In the genomic region with DNA sequence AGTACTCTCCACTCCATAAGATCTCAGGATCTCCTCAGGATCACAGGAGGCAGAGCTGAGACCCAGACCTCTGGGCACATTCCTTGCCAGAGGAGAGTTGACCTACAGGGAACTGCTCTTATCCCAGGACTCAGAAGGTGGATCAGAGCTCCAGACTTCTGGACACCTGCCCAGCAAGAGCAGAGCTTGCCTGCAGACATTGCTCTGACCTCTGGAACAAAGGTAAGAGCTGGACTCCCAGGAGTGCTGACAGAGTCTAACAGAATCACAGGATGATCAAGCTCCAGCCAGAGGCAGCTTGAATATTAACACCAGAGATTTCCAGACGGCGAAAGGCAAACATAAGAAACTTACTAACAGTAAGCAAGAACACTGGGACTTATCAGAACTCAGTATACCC, we compare ENCODE assay signal across 25 mouse cellular contexts. TPM values are rescaled to one million over a fixed set of nuclear protein-coding genes. Genes with fewer than 3 reads are reported as not detected.
"Had no signal": no experiment of that assay in that cellular context is flagged by ENCODE, and none has a peak within 500 bp of the region (broad histone marks: within the 10 kb centered on the region; RNA-seq: fewer than 3 reads in every experiment).

No protein-coding gene starts in this region.

- H3K4me1 ChIP-seq: limb, embryonic 12.5 days; liver, embryonic 15.5 days; midbrain, embryonic 13.5 days; neural tube, embryonic 15.5 days had no signal

- H3K27ac ChIP-seq: limb, embryonic 12.5 days; liver, embryonic 15.5 days; midbrain, embryonic 13.5 days; neural tube, embryonic 15.5 days had no signal

- H3K9ac ChIP-seq: limb, embryonic 12.5 days; liver, embryonic 15.5 days; midbrain, embryonic 13.5 days; neural tube, embryonic 15.5 days had no signal

- ATAC-seq: hindbrain, embryonic 16.5 days; inflammation-experienced regulatory T-cells, adult 6 months; intestine, postnatal 0 days; lung, postnatal 0 days; midbrain, embryonic 13.5 days had no signal

- H3K4me3 ChIP-seq: limb, embryonic 12.5 days; liver, embryonic 15.5 days; midbrain, embryonic 13.5 days; myocyte; neural tube, embryonic 15.5 days had no signal

- H3K4me2 ChIP-seq: limb, embryonic 12.5 days; liver, embryonic 15.5 days; midbrain, embryonic 13.5 days; neural tube, embryonic 15.5 days had no signal

- DNase-seq: layer of hippocampus, adult 9-11 months; layer of hippocampus, postnatal 36 days; liver; lung, adult 2 months; lung, postnatal 36 days; right cerebral cortex, postnatal 4 days; spleen, adult 18-20 months; thymus, adult 18-20 months; thymus, postnatal 14 days had no signal

- H3K27me3 ChIP-seq: limb, embryonic 12.5 days; liver, embryonic 15.5 days; midbrain, embryonic 13.5 days; neural tube, embryonic 15.5 days had no signal

- H3K36me3 ChIP-seq: limb, embryonic 12.5 days; liver, embryonic 15.5 days; midbrain, embryonic 13.5 days; neural tube, embryonic 15.5 days had no signal

- H3K9me3 ChIP-seq: liver, embryonic 15.5 days; neural tube, embryonic 15.5 days had no signal

RNA-seq across cellular contexts. Expression of gene Cyp2c69, which starts 48.8 kb away (rescaled TPM):
- total RNA-seq: layer of hippocampus, adult 18-20 months; layer of hippocampus, postnatal 36 days; left cerebral cortex, adult 8-10 months; left cerebral cortex, postnatal 36 days; megakaryocyte progenitor cell, adult 5-6 weeks; midbrain, postnatal 0 days had no signal
- polyA plus RNA-seq: hindbrain, embryonic 16.5 days; inflammation-experienced regulatory T-cells, adult 6 months; intestine, postnatal 0 days; limb, embryonic 12.5 days; lung, adult 2 months; lung, postnatal 0 days; midbrain, embryonic 13.5 days; midbrain, postnatal 0 days; myocyte; neural tube, embryonic 11.5 days; neural tube, embryonic 15.5 days; stomach, embryonic 14.5 days had no signal

RNA-seq across cellular contexts. Expression of gene Cyp2c37, which starts 56.8 kb away (rescaled TPM):
- total RNA-seq: layer of hippocampus, adult 18-20 months; layer of hippocampus, postnatal 36 days; left cerebral cortex, adult 8-10 months; left cerebral cortex, postnatal 36 days; megakaryocyte progenitor cell, adult 5-6 weeks; midbrain, postnatal 0 days had no signal
- polyA plus RNA-seq: hindbrain, embryonic 16.5 days; inflammation-experienced regulatory T-cells, adult 6 months; intestine, postnatal 0 days; limb, embryonic 12.5 days; lung, adult 2 months; lung, postnatal 0 days; midbrain, embryonic 13.5 days; midbrain, postnatal 0 days; myocyte; neural tube, embryonic 11.5 days; neural tube, embryonic 15.5 days; stomach, embryonic 14.5 days had no signal
